Mouse (Mus musculus) mouse embryonic stem cell (cell line): ENCODE data around the gene Tlr2.
"Not testable (repeated sequence)": the region's sequence is repeated elsewhere in the genome, so short reads cannot be mapped to it uniquely, and the experiment has no call there.

Experiments used
- in situ Hi-C, 2 experiments: fragments of 300-500 bp; cut with MboI; formaldehyde crosslinking; loops; 1 replicate in 1 of 2; 3 replicates in 1 of 2; pipeline ENCODE4 v1.14.3; 2019 to 2020; ENCODE audit warnings: low sequenced_read_pairs in 2 of 2, low pct_unique_long_range_greater_than_20kb in 1 of 2, mixed read lengths in 1 of 2; ENCODE audit not compliant: unreplicated experiment in 1 of 2

The Tlr2 gene

GRCm38 (mm10) chr3:83841095-83841850 lies at the start of gene Tlr2:
Gene Tlr2 (minus strand): TSS chr3:83841767.
- in situ Hi-C loops: loop anchor here in 1 of 2 experiments (5.0 kb wide), 1 partner anchor 66 kb away; no protein-coding TSS in a partner anchor

GRCm38 (mm10) chr3:83885163-83885562 lies 43.6 kb upstream of the Tlr2 start:
- in situ Hi-C loops: loop anchor here in 1 of 2 experiments (5.0 kb wide), 1 partner anchor 88 kb away; no protein-coding TSS in a partner anchor

- in situ Hi-C loops: not testable (repeated sequence)
Measured at GRCm38 (mm10) chr3:83879261-83880050, 37.9 kb upstream of the Tlr2 start.

- in situ Hi-C loops: no loop called here
Measured at GRCm38 (mm10) chr3:83878801-83879200, 37.2 kb upstream of the Tlr2 start.

GRCm38 (mm10) chr3:83876299-83876698 lies 34.7 kb upstream of the Tlr2 start:
- in situ Hi-C loops: no loop called here

- in situ Hi-C loops: not testable (repeated sequence)
Measured at GRCm38 (mm10) chr3:83875078-83875477, 33.5 kb upstream of the Tlr2 start.

GRCm38 (mm10) chr3:83872853-83873252 lies 31.3 kb upstream of the Tlr2 start:
- in situ Hi-C loops: not testable (repeated sequence)

- in situ Hi-C loops: not testable (repeated sequence)
Measured at GRCm38 (mm10) chr3:83871962-83872361, 30.4 kb upstream of the Tlr2 start.

GRCm38 (mm10) chr3:83871559-83871958 lies 30.0 kb upstream of the Tlr2 start:
- in situ Hi-C loops: not testable (repeated sequence)

- in situ Hi-C loops: no loop called here
Measured at GRCm38 (mm10) chr3:83869776-83870175, 28.2 kb upstream of the Tlr2 start.

- in situ Hi-C loops: not testable (repeated sequence)
Measured at GRCm38 (mm10) chr3:83867026-83867425, 25.5 kb upstream of the Tlr2 start.

- in situ Hi-C loops: no loop called here
Measured at GRCm38 (mm10) chr3:83865216-83865615, 23.6 kb upstream of the Tlr2 start.

- in situ Hi-C loops: no loop called here
Measured at GRCm38 (mm10) chr3:83864064-83864548, 22.5 kb upstream of the Tlr2 start.

- in situ Hi-C loops: no loop called here
Measured at GRCm38 (mm10) chr3:83862956-83863355, 21.4 kb upstream of the Tlr2 start.

- in situ Hi-C loops: no loop called here
Measured at GRCm38 (mm10) chr3:83859595-83859994, 18.0 kb upstream of the Tlr2 start.

GRCm38 (mm10) chr3:83859071-83859470 lies 17.5 kb upstream of the Tlr2 start:
- in situ Hi-C loops: no loop called here

- in situ Hi-C loops: no loop called here
Measured at GRCm38 (mm10) chr3:83857621-83858020, 16.1 kb upstream of the Tlr2 start.

GRCm38 (mm10) chr3:83855643-83856042 lies 14.1 kb upstream of the Tlr2 start:
- in situ Hi-C loops: no loop called here

GRCm38 (mm10) chr3:83849341-83849740 lies 7.8 kb upstream of the Tlr2 start:
- in situ Hi-C loops: no loop called here
